Mouse (Mus musculus): Measurements from ENCODE around the gene Ppm1b. TPM values are rescaled to one million over a fixed set of nuclear protein-coding genes. Genes with fewer than 3 reads are reported as not detected.

Ppm1b gene
- total and polyA plus RNA-seq, 3 experiments: 45.7 to 51.6 TPM; not detected in 1

DNA sequence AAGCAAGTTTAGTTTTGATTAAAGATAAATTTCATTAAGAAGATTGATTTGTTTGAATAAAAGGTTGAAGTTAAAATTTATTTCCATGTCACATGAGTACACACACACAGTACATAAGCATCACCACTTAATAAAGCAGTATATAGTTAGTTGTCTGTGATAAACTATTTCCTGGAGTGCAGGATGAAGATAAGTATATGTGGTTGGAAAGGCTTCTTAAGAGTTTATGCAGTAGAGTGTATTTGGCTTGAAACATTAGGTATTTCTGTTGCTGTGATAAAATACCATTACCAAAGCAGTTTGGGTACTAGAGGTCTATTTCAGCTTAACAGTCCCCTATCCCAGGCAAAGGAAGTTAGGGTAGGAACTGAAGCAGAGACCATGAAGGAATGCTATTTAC is 32.0 kb downstream of the Ppm1b start:
- Histone ChIP-seq H3K9me3 (replicated peaks; ENCODE audit: insufficient read depth, low read length) (no peaks in the 10 kb centered on the region), H3K9ac (ENCODE audit: control insufficient read depth, low read depth, low read length, poor library complexity, severe bottlenecking) (no peak overlapping the region), H3K36me3 (ENCODE audit: control insufficient read depth in 1 of 2, insufficient read depth in 2 of 2, low read length in 2 of 2) (peaks cover 0 to 31% of the 10 kb centered on the region in 2 experiments; a peak in 2 of 4 replicates), H3K4me1 (ENCODE audit: control insufficient read depth in 1 of 2, insufficient read depth in 2 of 2, low read length in 2 of 2) (peaks cover 16 to 23% of the 10 kb centered on the region in 2 experiments), H3K27me3 (ENCODE audit: control insufficient read depth in 1 of 2, insufficient read depth in 2 of 2, low read length in 2 of 2) (no peaks in the 10 kb centered on the region), H3K79me2 (ENCODE audit: control insufficient read depth, insufficient read depth, low read length, poor library complexity) (peaks cover 48% of the 10 kb centered on the region; the same call in 1 of the 2 replicates), H3K4me3 (ENCODE audit: control insufficient read depth in 1 of 2, insufficient read depth in 1 of 2, low read depth in 2 of 2, low read length in 2 of 2) (no peak overlapping the region), H3K27ac (ENCODE audit: control insufficient read depth, low read depth, low read length) (peak overlapping the region; percentile 41)
- TF ChIP-seq ETS1 (IDR thresholded peaks at IDR 0.05; ENCODE audit: low read depth, low read length): peak; percentile 39; the same call in 1 of the 2 replicates
- 0 out of 2 replicates have a peak, but pooled peaks have one; percentile 16 for TF ChIP-seq TAL1 (IDR thresholded peaks at IDR 0.05; ENCODE audit: low read length)
- no peak for TF ChIP-seq MAZ (IDR thresholded peaks at IDR 0.05; ENCODE audit: low read depth, low read length)
- no peak for TF ChIP-seq UBTF (IDR thresholded peaks at IDR 0.05; ENCODE audit: borderline replicate concordance, insufficient read depth, low read depth, low read length)
- peak; percentile 28; the same call in 1 of the 2 replicates for TF ChIP-seq SIN3A (IDR thresholded peaks at IDR 0.05; ENCODE audit: low read length)
- no peak for TF ChIP-seq E2F4 (IDR thresholded peaks at IDR 0.05; ENCODE audit: borderline replicate concordance, low read depth, low read length)
- peak; percentile 80 to 83 for TF ChIP-seq EP300 (IDR thresholded peaks at IDR 0.05; ENCODE audit: low read depth in 1 of 2, low read length in 2 of 2)
- TF ChIP-seq TBP (IDR thresholded peaks at IDR 0.05; ENCODE audit: low read depth, low read length): no peak
- TF ChIP-seq POLR2A (IDR thresholded peaks at IDR 0.05; ENCODE audit: control insufficient read depth in 1 of 2, insufficient read depth in 1 of 2, low read depth in 1 of 2, low read length in 2 of 2, poor library complexity in 1 of 2): no peak
- no peak for TF ChIP-seq MAFK (IDR thresholded peaks at IDR 0.05; ENCODE audit: borderline replicate concordance, low read depth, low read length)
- no peak for TF ChIP-seq MYC (IDR thresholded peaks at IDR 0.05; ENCODE audit: low read depth, low read length)
- TF ChIP-seq GABPA (IDR thresholded peaks at IDR 0.05; ENCODE audit: low read depth, low read length): no peak
- TF ChIP-seq HCFC1 (IDR thresholded peaks at IDR 0.05; ENCODE audit: low read depth, low read length): no peak
- TF ChIP-seq GATA1 (IDR thresholded peaks at IDR 0.05; ENCODE audit: low read depth, low read length): peak; percentile 80
- peak; percentile 72 for TF ChIP-seq TCF12 (IDR thresholded peaks at IDR 0.05; ENCODE audit: low read depth, low read length)
- TF ChIP-seq RCOR1 (IDR thresholded peaks at IDR 0.05; ENCODE audit: low read depth, low read length): peak; percentile 18; the same call in 1 of the 2 replicates
- no peak for TF ChIP-seq MYB (IDR thresholded peaks at IDR 0.05; ENCODE audit: low read depth, low read length)
- TF ChIP-seq RAD21 (IDR thresholded peaks at IDR 0.05; ENCODE audit: low read depth, low read length): no peak
- no peak; the same call in 1 of the 2 replicates for TF ChIP-seq USF1 (IDR thresholded peaks at IDR 0.05; ENCODE audit: low read depth, low read length)
- peak; percentile 67 for DNase-seq (ENCODE audit: low read depth, low spot score)

DNA sequence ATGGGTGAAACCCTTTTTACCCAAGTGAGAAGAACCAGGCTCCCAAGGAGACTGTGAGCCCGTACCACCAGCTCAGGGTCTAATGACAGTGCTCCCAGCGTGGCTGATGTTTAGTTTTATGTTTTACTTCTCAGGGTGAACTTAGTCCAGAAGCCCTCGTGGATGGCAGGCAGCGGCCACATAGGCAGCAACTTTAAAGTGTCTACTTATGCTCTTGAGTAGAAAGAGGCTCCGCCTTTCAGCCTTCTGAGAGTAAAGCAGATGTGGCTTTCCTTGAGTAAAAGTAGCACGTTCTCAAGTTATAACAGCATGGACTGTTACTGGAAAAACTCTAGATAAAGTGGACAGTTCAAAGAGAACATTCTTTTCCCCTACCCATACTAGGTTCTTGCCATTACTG is 39.3 kb downstream of the Ppm1b start:
- TF ChIP-seq MXI1 (IDR thresholded peaks at IDR 0.05; ENCODE audit: low read depth, low read length) (no peak), KAT2A (conservative IDR thresholded peaks at IDR 0.05; ENCODE audit: low read depth, low read length) (no peak), CHD1 (IDR thresholded peaks at IDR 0.05; ENCODE audit: low read depth, low read length) (no peak), MAZ (IDR thresholded peaks at IDR 0.05; ENCODE audit: low read depth, low read length) (no peak), USF1 (IDR thresholded peaks at IDR 0.05; ENCODE audit: low read depth, low read length) (no peak), POLR2A (IDR thresholded peaks at IDR 0.05; ENCODE audit: control insufficient read depth in 1 of 2, insufficient read depth in 1 of 2, low read depth in 1 of 2, low read length in 2 of 2, poor library complexity in 1 of 2) (no peak)
- Histone ChIP-seq H3K27ac (ENCODE audit: control insufficient read depth, low read depth, low read length) (no peak overlapping the region), H3K79me2 (ENCODE audit: control insufficient read depth, insufficient read depth, low read length, poor library complexity) (peaks cover 29% of the 10 kb centered on the region), H3K4me3 (ENCODE audit: control insufficient read depth in 1 of 2, insufficient read depth in 1 of 2, low read depth in 2 of 2, low read length in 2 of 2) (no peak overlapping the region), H3K27me3 (ENCODE audit: control insufficient read depth in 1 of 2, insufficient read depth in 2 of 2, low read length in 2 of 2) (no peaks in the 10 kb centered on the region), H3K9ac (ENCODE audit: control insufficient read depth, low read depth, low read length, poor library complexity, severe bottlenecking) (no peak overlapping the region), H3K9me3 (replicated peaks; ENCODE audit: insufficient read depth, low read length) (no peaks in the 10 kb centered on the region), H3K36me3 (ENCODE audit: control insufficient read depth in 1 of 2, insufficient read depth in 2 of 2, low read length in 2 of 2) (peaks cover 4 to 8% of the 10 kb centered on the region in 2 experiments; a peak in 2 of 4 replicates), H3K4me1 (ENCODE audit: control insufficient read depth in 1 of 2, insufficient read depth in 2 of 2, low read length in 2 of 2) (no peaks in the 10 kb centered on the region; a peak in 1 of 4 replicates)
- DNase-seq (ENCODE audit: low read depth, low spot score): no peak

All from MEL (cell line).